Mouse (Mus musculus) cortical plate, adult 2 months (tissue): Measurements from ENCODE around the gene Rps15.

Experiments used
- CTCF ChIP-seq: fragments of 200-500 bp; IDR thresholded peaks from 2 replicates; pipeline ENCODE4 v1.5.1; 2011; ENCODE audit warnings: mild to moderate bottlenecking, control low read depth, low read length; ENCODE audit not compliant: insufficient read depth; ENCODE audit errors: extremely low read depth
- POLR2A ChIP-seq: fragments of 200-500 bp; IDR thresholded peaks from 2 replicates; pipeline ENCODE4 v1.6.1; 2011; ENCODE audit warnings: mild to moderate bottlenecking, low read length, control low read depth; ENCODE audit not compliant: insufficient read depth; ENCODE audit errors: extremely low read depth

GRCm38 (mm10) chr10:80299824-80300223, 7.6 kb downstream of the Rps15 start:
- TF ChIP-seq CTCF (no peak), POLR2A (no peak)
